Mouse (Mus musculus): ENCODE data around the gene Zbtb1. TPM values are rescaled to one million over a fixed set of nuclear protein-coding genes. Genes with fewer than 3 reads are reported as not detected.

Gene Zbtb1
- total RNA-seq, 2 experiments from 2014 or later = 6.8 to 7.1 TPM

- Histone ChIP-seq H3K4me3 (peak overlapping the region; percentile 95), H3K27ac (no peak overlapping the region)
- TF ChIP-seq CTCF (IDR thresholded peaks at IDR 0.05) = no peak
- intact Hi-C loops (cut with DNase I) = loop anchor here (5.0 kb wide), 1 partner anchor 590 kb away; the partner anchor contains the start of gene Max
- DNase-seq (ENCODE audit: extremely low spot score in 1 of 2, low spot score in 2 of 2) = no peak
Measured at GRCm38 (mm10) chr12:76372046-76372445, 2.0 kb downstream of the Zbtb1 start.

- no peak; the same call in 1 of the 2 replicates for TF ChIP-seq CTCF (IDR thresholded peaks at IDR 0.05)
- H3K4me3 ChIP-seq = no peak overlapping the region
- H3K27ac ChIP-seq = no peak overlapping the region
- DNase-seq (ENCODE audit: extremely low spot score in 1 of 2, low spot score in 2 of 2) = no peak
- intact Hi-C loops (cut with DNase I) = loop anchor here (5.0 kb wide), 1 partner anchor 589 kb away; the partner anchor contains the start of gene Max
Measured at GRCm38 (mm10) chr12:76372881-76373818, 3.1 kb downstream of the Zbtb1 start.

GRCm38 (mm10) chr12:76373991-76374390 is 3.9 kb downstream of the Zbtb1 start:
- intact Hi-C loops (cut with DNase I) = loop anchor here (5.0 kb wide), 1 partner anchor 588 kb away; the partner anchor contains the start of gene Max

GRCm38 (mm10) chr12:76374911-76375310 is 4.8 kb downstream of the Zbtb1 start:
- no peak for DNase-seq (ENCODE audit: extremely low spot score in 1 of 2, low spot score in 2 of 2)
- Histone ChIP-seq H3K27ac (no peak overlapping the region), H3K4me3 (no peak overlapping the region)
- TF ChIP-seq CTCF (IDR thresholded peaks at IDR 0.05) = no peak
- intact Hi-C loops (cut with DNase I) = loop anchor here (5.0 kb wide), 1 partner anchor 587 kb away; the partner anchor contains the start of gene Max

More at GRCm38 (mm10) chr12:76373991-76374390, 3.9 kb downstream of the Zbtb1 start:
- Histone ChIP-seq H3K27ac (no peak overlapping the region), H3K4me3 (no peak overlapping the region)
- TF ChIP-seq CTCF (IDR thresholded peaks at IDR 0.05) = no peak
- no peak for DNase-seq (ENCODE audit: extremely low spot score in 1 of 2, low spot score in 2 of 2)

- Histone ChIP-seq H3K4me3 (no peak overlapping the region), H3K27ac (no peak overlapping the region)
- DNase-seq (ENCODE audit: extremely low spot score in 1 of 2, low spot score in 2 of 2) = no peak
- intact Hi-C loops (cut with DNase I) = no loop called here
- TF ChIP-seq CTCF (IDR thresholded peaks at IDR 0.05) = no peak
Measured at GRCm38 (mm10) chr12:76375506-76375905, 5.4 kb downstream of the Zbtb1 start.

- intact Hi-C loops (cut with DNase I) = no loop called here
- H3K27ac ChIP-seq = no peak overlapping the region
- DNase-seq (ENCODE audit: extremely low spot score in 1 of 2, low spot score in 2 of 2) = no peak
Measured at GRCm38 (mm10) chr12:76376649-76377048, 6.6 kb downstream of the Zbtb1 start.

GRCm38 (mm10) chr12:76377059-76377458 is 7.0 kb downstream of the Zbtb1 start:
- intact Hi-C loops (cut with DNase I) = no loop called here
- no peak for TF ChIP-seq CTCF (IDR thresholded peaks at IDR 0.05)
- no peak for DNase-seq (ENCODE audit: extremely low spot score in 1 of 2, low spot score in 2 of 2)
- H3K27ac ChIP-seq = no peak overlapping the region
- H3K4me3 ChIP-seq = no peak overlapping the region

More at GRCm38 (mm10) chr12:76376649-76377048, 6.6 kb downstream of the Zbtb1 start:
- peak; percentile 69 for TF ChIP-seq CTCF (IDR thresholded peaks at IDR 0.05)
- no peak overlapping the region for H3K4me3 ChIP-seq

GRCm38 (mm10) chr12:76377726-76378125 is 7.7 kb downstream of the Zbtb1 start:
- Histone ChIP-seq H3K4me3 (no peak overlapping the region), H3K27ac (no peak overlapping the region)
- intact Hi-C loops (cut with DNase I) = no loop called here
- no peak for TF ChIP-seq CTCF (IDR thresholded peaks at IDR 0.05)
- no peak for DNase-seq (ENCODE audit: extremely low spot score in 1 of 2, low spot score in 2 of 2)

- intact Hi-C loops (cut with DNase I) = no loop called here
- no peak for DNase-seq (ENCODE audit: extremely low spot score in 1 of 2, low spot score in 2 of 2)
- H3K4me3 ChIP-seq = no peak overlapping the region
- no peak for TF ChIP-seq CTCF (IDR thresholded peaks at IDR 0.05)
- no peak overlapping the region for H3K27ac ChIP-seq
Measured at GRCm38 (mm10) chr12:76378556-76378955, 8.5 kb downstream of the Zbtb1 start.

GRCm38 (mm10) chr12:76380151-76380550 is 10.1 kb downstream of the Zbtb1 start:
- intact Hi-C loops (cut with DNase I) = no loop called here
- no peak for TF ChIP-seq CTCF (IDR thresholded peaks at IDR 0.05)

GRCm38 (mm10) chr12:76385342-76385741 is 15.3 kb downstream of the Zbtb1 start:
- no peak for TF ChIP-seq CTCF (IDR thresholded peaks at IDR 0.05)
- intact Hi-C loops (cut with DNase I) = loop anchor here (5.0 kb wide), 1 partner anchor 87 kb away; no protein-coding TSS in a partner anchor
- Histone ChIP-seq H3K4me3 (no peak overlapping the region), H3K27ac (no peak overlapping the region)
- DNase-seq (ENCODE audit: extremely low spot score in 1 of 2, low spot score in 2 of 2) = no peak

More at GRCm38 (mm10) chr12:76380151-76380550, 10.1 kb downstream of the Zbtb1 start:
- no peak for DNase-seq (ENCODE audit: extremely low spot score in 1 of 2, low spot score in 2 of 2)
- no peak overlapping the region for H3K4me3 ChIP-seq
- H3K27ac ChIP-seq = no peak overlapping the region

- Histone ChIP-seq H3K27ac (no peak overlapping the region), H3K4me3 (no peak overlapping the region)
- intact Hi-C loops (cut with DNase I) = loop anchor here (5.0 kb wide), 1 partner anchor 84 kb away; no protein-coding TSS in a partner anchor
- DNase-seq (ENCODE audit: extremely low spot score in 1 of 2, low spot score in 2 of 2) = no peak
- TF ChIP-seq CTCF (IDR thresholded peaks at IDR 0.05) = no peak
Measured at GRCm38 (mm10) chr12:76388794-76389193, 18.7 kb downstream of the Zbtb1 start.

Data from left cerebral cortex, adult 2 months (tissue).